Mouse (Mus musculus): ENCODE results near the gene Dnah6. TPM values are rescaled to one million over a fixed set of nuclear protein-coding genes. Genes with fewer than 3 reads are reported as not detected.

Dnah6 gene
- 0.01 TPM in 2 replicates for polyA plus RNA-seq (2015; fragmentation: Nextera tagmentation; extraction: Ambion mirVana)

- H3K36me3 ChIP-seq (replicated peaks; ENCODE audit: insufficient read depth, low read length): no peaks in the 10 kb centered on the region
- no peaks in the 10 kb centered on the region for H3K9me3 ChIP-seq (ENCODE audit: low read length)
- H3K9ac ChIP-seq (replicated peaks): peak within 1 kb of the TSS; percentile 46
- DNase-seq: peak; percentile 80
- TF ChIP-seq EP300 (IDR thresholded peaks at IDR 0.05; ENCODE audit: low read depth) (no peak), CTCF (IDR thresholded peaks at IDR 0.05; ENCODE audit: low read depth) (no peak)
- ATAC-seq: peak; percentile 91
- H3K4me2 ChIP-seq (ENCODE audit: low read depth, low read length): peak within 1 kb of the TSS; percentile 72
- peak within 1 kb of the TSS; percentile 37 for H3K4me3 ChIP-seq (ENCODE audit: low read depth, low read length)
- 33% methylated on average over 25 of the region's 25 CpGs for WGBS (ENCODE audit: insufficient replicate concordance)
- peak within 1 kb of the TSS; percentile 70 for H3K27ac ChIP-seq (ENCODE audit: low read depth)
- H3K27me3 ChIP-seq (ENCODE audit: insufficient read depth, low read length): no peaks in the 10 kb centered on the region
- no peaks in the 10 kb centered on the region for H3K4me1 ChIP-seq (ENCODE audit: insufficient read depth)
Measured at GRCm38 (mm10) chr6:73221189-73221957, at the start of gene Dnah6. Gene Dnah6, minus strand, starts transcription at chr6:73221651.

DNA sequence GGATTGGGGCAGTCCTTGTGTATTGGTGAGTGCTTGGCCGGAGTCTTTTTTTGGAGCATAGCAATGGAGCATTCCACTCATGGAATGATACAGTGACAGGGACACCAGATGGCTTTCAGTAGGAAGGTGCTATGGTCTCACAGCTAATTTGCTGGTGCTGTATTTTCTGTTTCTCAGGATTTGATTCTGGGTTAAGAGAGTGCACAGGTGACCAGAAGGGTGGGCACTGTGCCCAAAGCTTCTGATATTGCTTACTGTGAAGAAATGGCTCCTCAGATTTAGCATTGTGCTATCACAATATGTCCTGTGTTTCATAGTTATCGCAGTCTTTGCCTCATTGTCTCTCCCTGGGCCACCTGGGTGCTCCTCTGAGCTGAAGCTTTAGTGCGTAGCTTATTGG is 47.9 kb upstream of the Dnah6 start:
- 89% methylated on average over 3 of the region's 3 CpGs for WGBS (ENCODE audit: insufficient replicate concordance)
- no peak overlapping the region for H3K4me3 ChIP-seq (ENCODE audit: low read depth, low read length)
- H3K9ac ChIP-seq (replicated peaks): no peak overlapping the region
- DNase-seq (no peak), ATAC-seq (no peak)
- H3K27me3 ChIP-seq (ENCODE audit: insufficient read depth, low read length): no peaks in the 10 kb centered on the region
- no peaks in the 10 kb centered on the region for H3K4me1 ChIP-seq (ENCODE audit: insufficient read depth)
- no peak overlapping the region for H3K4me2 ChIP-seq (ENCODE audit: low read depth, low read length)
- peaks cover 63% of the 10 kb centered on the region for H3K36me3 ChIP-seq (replicated peaks; ENCODE audit: insufficient read depth, low read length)
- H3K9me3 ChIP-seq (ENCODE audit: low read length): no peaks in the 10 kb centered on the region
- H3K27ac ChIP-seq (ENCODE audit: low read depth): no peak overlapping the region
- TF ChIP-seq CTCF (IDR thresholded peaks at IDR 0.05; ENCODE audit: low read depth) (no peak), EP300 (IDR thresholded peaks at IDR 0.05; ENCODE audit: low read depth) (no peak)

DNA sequence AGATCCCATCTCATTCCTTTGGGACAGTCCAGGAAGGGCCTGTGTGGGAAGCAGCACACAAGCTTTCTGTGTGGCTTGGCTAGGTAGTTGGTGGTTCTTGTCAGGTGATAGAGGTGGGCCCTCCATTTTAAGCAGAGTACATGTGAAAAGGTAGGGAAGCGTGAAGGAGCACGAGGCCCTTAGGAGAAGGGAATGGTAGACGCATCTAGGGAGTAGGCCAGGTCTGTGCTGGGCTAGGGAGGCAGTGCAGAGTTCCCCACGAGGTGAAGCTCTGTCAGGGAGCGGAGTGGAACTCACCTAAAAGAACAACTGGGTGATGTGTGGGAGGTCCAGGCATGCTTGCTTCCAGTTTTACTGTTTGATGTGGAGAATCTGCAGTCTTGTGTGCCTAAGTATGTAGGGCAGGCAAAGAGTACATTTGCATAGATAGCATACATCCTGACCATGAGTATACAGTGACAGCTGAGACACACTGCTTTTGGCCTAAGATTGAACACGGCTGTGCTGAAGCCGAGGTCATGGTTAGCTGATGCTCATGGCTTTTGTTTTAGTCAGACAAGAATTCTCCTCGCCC is 46.4 kb upstream of the Dnah6 start:
- no peak overlapping the region for H3K4me2 ChIP-seq (ENCODE audit: low read depth, low read length)
- 80% methylated on average over 8 of the region's 8 CpGs for WGBS (ENCODE audit: insufficient replicate concordance)
- peaks cover 66% of the 10 kb centered on the region for H3K36me3 ChIP-seq (replicated peaks; ENCODE audit: insufficient read depth, low read length)
- TF ChIP-seq CTCF (IDR thresholded peaks at IDR 0.05; ENCODE audit: low read depth) (no peak), EP300 (IDR thresholded peaks at IDR 0.05; ENCODE audit: low read depth) (no peak)
- no peak overlapping the region for H3K4me3 ChIP-seq (ENCODE audit: low read depth, low read length)
- H3K9me3 ChIP-seq (ENCODE audit: low read length): no peaks in the 10 kb centered on the region
- DNase-seq (no peak), ATAC-seq (no peak)
- no peak overlapping the region for H3K9ac ChIP-seq (replicated peaks)
- H3K4me1 ChIP-seq (ENCODE audit: insufficient read depth): no peaks in the 10 kb centered on the region
- H3K27ac ChIP-seq (ENCODE audit: low read depth): no peak overlapping the region
- no peaks in the 10 kb centered on the region for H3K27me3 ChIP-seq (ENCODE audit: insufficient read depth, low read length)

DNA sequence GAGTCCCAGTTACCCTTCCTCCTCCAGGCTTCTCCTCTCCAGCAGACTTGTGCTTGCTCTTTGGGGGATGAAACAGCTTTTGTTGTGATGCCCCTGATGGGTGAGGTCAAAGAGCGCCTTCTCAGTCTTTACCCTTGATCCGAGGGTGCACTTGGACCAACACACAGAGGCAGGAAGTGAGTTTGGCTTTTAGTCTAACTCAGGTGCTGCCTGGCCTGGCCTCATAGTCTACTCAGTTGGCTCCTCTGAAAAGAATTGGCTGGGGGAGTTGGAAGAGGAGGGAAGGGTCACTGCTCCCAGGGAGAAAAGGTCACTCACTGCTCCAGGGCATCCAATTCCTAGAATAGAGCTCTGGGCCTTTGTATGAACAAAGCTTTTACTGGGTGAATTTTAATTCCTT is 43.4 kb upstream of the Dnah6 start:
- no peak overlapping the region for H3K27ac ChIP-seq (ENCODE audit: low read depth)
- DNase-seq: no peak
- H3K9ac ChIP-seq (replicated peaks): no peak overlapping the region
- no peak overlapping the region for H3K4me3 ChIP-seq (ENCODE audit: low read depth, low read length)
- no peaks in the 10 kb centered on the region for H3K4me1 ChIP-seq (ENCODE audit: insufficient read depth)
- peaks cover 58% of the 10 kb centered on the region for H3K36me3 ChIP-seq (replicated peaks; ENCODE audit: insufficient read depth, low read length)
- no peak for TF ChIP-seq EP300 (IDR thresholded peaks at IDR 0.05; ENCODE audit: low read depth)
- H3K9me3 ChIP-seq (ENCODE audit: low read length): no peaks in the 10 kb centered on the region
- ATAC-seq: no peak
- WGBS (ENCODE audit: insufficient replicate concordance): 70% methylated on average over 2 of the region's 2 CpGs
- H3K4me2 ChIP-seq (ENCODE audit: low read depth, low read length): no peak overlapping the region
- no peaks in the 10 kb centered on the region for H3K27me3 ChIP-seq (ENCODE audit: insufficient read depth, low read length)

DNA sequence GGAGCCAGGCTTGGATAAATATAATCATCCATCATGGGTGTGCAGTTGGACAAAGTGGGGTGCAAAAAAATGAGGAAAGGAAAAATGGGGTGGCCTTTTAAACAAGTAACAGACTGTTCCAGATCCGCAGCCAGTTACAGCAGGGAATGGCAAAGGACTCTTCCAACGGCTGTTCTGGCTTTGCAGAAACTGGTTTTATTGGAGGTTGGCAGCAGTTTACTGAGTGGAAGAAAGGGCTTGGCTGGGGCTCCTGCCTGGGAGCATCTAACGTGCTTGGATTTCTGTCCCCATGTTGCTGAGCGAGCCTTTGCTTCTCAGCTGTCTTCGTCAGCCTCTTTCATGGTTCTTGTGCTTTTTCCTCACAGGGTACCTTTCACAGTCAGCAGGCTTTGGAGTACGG is 38.7 kb upstream of the Dnah6 start:
- Histone ChIP-seq H3K4me2 (ENCODE audit: low read depth, low read length) (no peak overlapping the region), H3K9ac (replicated peaks) (no peak overlapping the region), H3K4me1 (ENCODE audit: insufficient read depth) (peaks cover 4% of the 10 kb centered on the region), H3K9me3 (ENCODE audit: low read length) (no peaks in the 10 kb centered on the region), H3K36me3 (replicated peaks; ENCODE audit: insufficient read depth, low read length) (peaks cover 64% of the 10 kb centered on the region), H3K27ac (ENCODE audit: low read depth) (no peak overlapping the region), H3K4me3 (ENCODE audit: low read depth, low read length) (no peak overlapping the region), H3K27me3 (ENCODE audit: insufficient read depth, low read length) (no peaks in the 10 kb centered on the region)
- no peak for TF ChIP-seq EP300 (IDR thresholded peaks at IDR 0.05; ENCODE audit: low read depth)
- TF ChIP-seq CTCF (IDR thresholded peaks at IDR 0.05; ENCODE audit: low read depth): no peak
- 86% methylated on average over 6 of the region's 6 CpGs for WGBS (ENCODE audit: insufficient replicate concordance)
- ATAC-seq: no peak
- no peak for DNase-seq

DNA sequence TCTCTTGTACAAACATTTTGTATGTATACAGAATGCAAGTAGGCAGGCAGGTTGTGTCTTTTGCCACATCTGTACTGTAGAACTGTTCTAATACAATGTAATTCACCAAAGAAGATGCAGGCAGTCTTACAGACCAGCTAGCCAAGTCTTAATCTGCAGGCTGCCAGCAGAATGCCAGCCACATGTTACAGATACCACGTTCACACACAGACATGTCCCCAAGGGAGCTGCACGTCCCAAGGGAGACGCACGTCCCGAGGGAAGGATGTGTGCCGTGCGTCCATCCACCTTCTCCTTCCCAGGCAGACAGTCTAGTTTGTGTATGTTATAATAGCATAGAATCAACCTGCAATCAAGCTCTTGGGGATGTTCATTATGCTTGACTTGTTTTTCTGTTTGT is 35.6 kb upstream of the Dnah6 start:
- TF ChIP-seq EP300 (IDR thresholded peaks at IDR 0.05; ENCODE audit: low read depth) (no peak), CTCF (IDR thresholded peaks at IDR 0.05; ENCODE audit: low read depth) (no peak)
- no peak for DNase-seq
- Histone ChIP-seq H3K4me2 (ENCODE audit: low read depth, low read length) (no peak overlapping the region), H3K4me3 (ENCODE audit: low read depth, low read length) (no peak overlapping the region), H3K36me3 (replicated peaks; ENCODE audit: insufficient read depth, low read length) (peaks cover 44% of the 10 kb centered on the region), H3K9me3 (ENCODE audit: low read length) (no peaks in the 10 kb centered on the region), H3K27me3 (ENCODE audit: insufficient read depth, low read length) (no peaks in the 10 kb centered on the region), H3K9ac (replicated peaks) (no peak overlapping the region), H3K4me1 (ENCODE audit: insufficient read depth) (peaks cover 27% of the 10 kb centered on the region), H3K27ac (ENCODE audit: low read depth) (no peak overlapping the region)
- ATAC-seq: no peak
- 87% methylated on average over 7 of the region's 7 CpGs for WGBS (ENCODE audit: insufficient replicate concordance)
